Mouse (Mus musculus) olfactory bulb, adult 2 months (tissue): ENCODE data around the gene Ptprg.

Experiments
- CTCF ChIP-seq: fragments of 200-500 bp; IDR thresholded peaks from 2 replicates; pipeline ENCODE4 v1.5.1; 2012; ENCODE audit warnings: low read depth, mild to moderate bottlenecking, low read length, moderate library complexity; ENCODE audit not compliant: insufficient read depth
- POLR2A ChIP-seq: fragments of 200-500 bp; IDR thresholded peaks from 2 replicates; pipeline ENCODE4 v1.6.1; 2012; ENCODE audit warnings: mild to moderate bottlenecking, low read depth, low read length, moderate library complexity; ENCODE audit not compliant: insufficient read depth

- no peak for TF ChIP-seq POLR2A
- no peak for TF ChIP-seq CTCF
These were observed 299.6 kb downstream of the Ptprg start for GRCm38 (mm10) chr14:11852896-11853295.
